Mouse (Mus musculus) hindbrain, postnatal 0 days (tissue): ENCODE measurements around the gene Prickle2. TPM values are rescaled to one million over a fixed set of nuclear protein-coding genes. Genes with fewer than 3 reads are reported as not detected.
A peak's percentile ranks its signal among the peaks of the same experiment; 100 is the strongest.

Experiments used
- ATAC-seq: fragments of 200-750 bp; cut with Nextera tagmentation; 2 replicates; pipeline ENCODE4 v1.8.0; 2017; ENCODE audit warnings: mild to moderate bottlenecking, moderate TSS enrichment, moderate library complexity
- DNase-seq: peaks from one replicate; pipeline ENCODE4 v3.0.0-alpha.2; 2015; ENCODE audit warnings: low spot score
- H3K27ac ChIP-seq: fragments of 300-500 bp; sonication (generic); 2 replicates; pipeline ENCODE4 v1.5.1; 2014; ENCODE audit warnings: mild to moderate bottlenecking
- H3K27me3 ChIP-seq: fragments of 300-500 bp; sonication (generic); 2 replicates; pipeline ENCODE4 v1.6.1; 2014; ENCODE audit warnings: low read length, mixed read lengths; ENCODE audit not compliant: insufficient read depth
- H3K36me3 ChIP-seq: fragments of 300-500 bp; sonication (generic); 2 replicates; pipeline ENCODE4 v1.6.1; 2014; ENCODE audit warnings: low read length, mixed read lengths; ENCODE audit not compliant: insufficient read depth
- H3K4me1 ChIP-seq: fragments of 300-500 bp; sonication (generic); 2 replicates; pipeline ENCODE4 v1.6.1; 2014; ENCODE audit warnings: antibody characterized with exemption, low read length, mixed read lengths; ENCODE audit not compliant: insufficient read depth
- H3K4me2 ChIP-seq: fragments of 300-500 bp; sonication (generic); 2 replicates; pipeline ENCODE4 v1.6.1; 2014; ENCODE audit warnings: low read depth, mild to moderate bottlenecking, low read length, moderate library complexity, mixed read lengths
- H3K4me3 ChIP-seq: fragments of 300-500 bp; sonication (generic); 2 replicates; pipeline ENCODE4 v1.5.1; 2014; ENCODE audit warnings: low read length
- H3K9ac ChIP-seq: fragments of 300-500 bp; sonication (generic); replicated peaks from 2 replicates; pipeline ENCODE4 v1.6.1; 2014; ENCODE audit warnings: mild to moderate bottlenecking, low read length, moderate library complexity, mixed read lengths
- H3K9me3 ChIP-seq: fragments of 300-500 bp; sonication (generic); 2 replicates; pipeline ENCODE4 v1.6.1; 2016; ENCODE audit warnings: low read length, mixed read lengths
- CTCF ChIP-seq: IDR thresholded peaks from 2 replicates; pipeline ENCODE4 v1.5.1; 2016; ENCODE audit warnings: antibody characterized with exemption, control low read depth, low read depth
- WGBS: fragments of 180-500 bp; shearing (Covaris S2); extraction: QIAGEN DNeasy Blood & Tissue Kit; methylation state at CpG from one replicate; pipeline ENCODE4 v1.1.7; 2014; 5-methylcytosine and 5-hydroxymethylcytosine counted together
- polyA plus RNA-seq: library from polyadenylated mRNA; unstranded; fragments of >200 nt; fragmentation: Nextera tagmentation; extraction: Ambion mirVana; gene quantifications from 2 replicates; pipeline ENCODE4 v1.2.1, GENCODE M21; 2015
- total RNA-seq: library from RNA; depleted of rRNA; stranded (reverse); fragments of >200 nt; gene quantifications from 2 replicates; pipeline ENCODE4 v1.2.3, GENCODE M21; 2014

The Prickle2 gene
- total and polyA plus RNA-seq, 2 experiments from 2014 or later, result 11.3 to 38.7 TPM

- no peak for ATAC-seq
- no peak for TF ChIP-seq CTCF
These were observed 160.8 kb downstream of the Prickle2 start for GRCm38 (mm10) chr6:92545204-92545603.

GRCm38 (mm10) chr6:92543825-92544224 is 162.1 kb downstream of the Prickle2 start:
- ATAC-seq, result no peak
- Histone ChIP-seq H3K27me3 (no peaks in the 10 kb centered on the region), H3K36me3 (no peaks in the 10 kb centered on the region), H3K27ac (no peak overlapping the region), H3K9me3 (no peaks in the 10 kb centered on the region), H3K4me1 (no peaks in the 10 kb centered on the region), H3K4me2 (no peak overlapping the region), H3K4me3 (no peak overlapping the region), H3K9ac (no peak overlapping the region)
- 86% methylated on average over 4 of the region's 4 CpGs for WGBS
- no peak for DNase-seq
- no peak for TF ChIP-seq CTCF

More at GRCm38 (mm10) chr6:92545204-92545603, 160.8 kb downstream of the Prickle2 start:
- no peak overlapping the region for H3K4me2 ChIP-seq
- H3K4me1 ChIP-seq, result no peaks in the 10 kb centered on the region
- no peak overlapping the region for H3K4me3 ChIP-seq
- H3K36me3 ChIP-seq, result no peaks in the 10 kb centered on the region
- H3K27ac ChIP-seq, result no peak overlapping the region
- no peaks in the 10 kb centered on the region for H3K9me3 ChIP-seq
- H3K9ac ChIP-seq, result no peak overlapping the region
- DNase-seq, result no peak
- WGBS, result 83% methylated on average over 2 of the region's 2 CpGs
- no peaks in the 10 kb centered on the region for H3K27me3 ChIP-seq

GRCm38 (mm10) chr6:92542402-92543101 is 163.4 kb downstream of the Prickle2 start:
- 65% methylated on average over 5 of the region's 5 CpGs for WGBS
- Histone ChIP-seq H3K27me3 (no peaks in the 10 kb centered on the region), H3K4me3 (no peak overlapping the region), H3K27ac (no peak overlapping the region), H3K36me3 (no peaks in the 10 kb centered on the region), H3K4me2 (no peak overlapping the region), H3K4me1 (no peaks in the 10 kb centered on the region), H3K9ac (no peak overlapping the region), H3K9me3 (no peaks in the 10 kb centered on the region)
- no peak for ATAC-seq
- no peak for TF ChIP-seq CTCF
- no peak for DNase-seq

GRCm38 (mm10) chr6:92534226-92535031 is 171.5 kb downstream of the Prickle2 start:
- peak overlapping the region; percentile 38 for H3K4me3 ChIP-seq
- no peaks in the 10 kb centered on the region for H3K36me3 ChIP-seq
- DNase-seq (peak; percentile 64), ATAC-seq (peak; percentile 90)
- TF ChIP-seq CTCF, result peak; percentile 25; the same call in 1 of the 2 replicates
- 16% methylated on average over 11 of the region's 11 CpGs for WGBS
- peak overlapping the region; percentile 45 for H3K9ac ChIP-seq
- H3K4me2 ChIP-seq, result peak overlapping the region; percentile 66
- H3K27me3 ChIP-seq, result no peaks in the 10 kb centered on the region
- peak overlapping the region; percentile 45; the same call in 1 of the 2 replicates for H3K27ac ChIP-seq
- 0 out of 2 replicates have a peak, but pooled peaks cover 5% of the 10 kb centered on the region for H3K4me1 ChIP-seq
- H3K9me3 ChIP-seq, result no peaks in the 10 kb centered on the region

GRCm38 (mm10) chr6:92533306-92534063 is 172.5 kb downstream of the Prickle2 start:
- H3K36me3 ChIP-seq, result no peaks in the 10 kb centered on the region
- WGBS, result 70% methylated on average over 8 of the region's 8 CpGs
- TF ChIP-seq CTCF, result no peak
- 0 out of 2 replicates have a peak, but pooled peaks cover 5% of the 10 kb centered on the region for H3K4me1 ChIP-seq
- peak overlapping the region; percentile 66 for H3K4me2 ChIP-seq
- no peaks in the 10 kb centered on the region for H3K27me3 ChIP-seq
- H3K27ac ChIP-seq, result no peak overlapping the region
- no peaks in the 10 kb centered on the region for H3K9me3 ChIP-seq
- no peak for ATAC-seq
- DNase-seq, result no peak
- H3K4me3 ChIP-seq, result 0 out of 2 replicates have a peak overlapping the region, but pooled peaks have one; percentile 1
- H3K9ac ChIP-seq, result 0 out of 2 replicates have a peak overlapping the region, but pooled peaks have one; percentile 6

GRCm38 (mm10) chr6:92532896-92533295 is 173.1 kb downstream of the Prickle2 start:
- Histone ChIP-seq H3K36me3 (no peaks in the 10 kb centered on the region), H3K4me1 (0 out of 2 replicates have a peak, but pooled peaks cover 5% of the 10 kb centered on the region), H3K9me3 (no peaks in the 10 kb centered on the region), H3K27me3 (no peaks in the 10 kb centered on the region), H3K9ac (no peak overlapping the region), H3K27ac (no peak overlapping the region), H3K4me2 (peak overlapping the region; percentile 66; the same call in 1 of the 2 replicates), H3K4me3 (no peak overlapping the region)
- 57% methylated on average over 3 of the region's 3 CpGs for WGBS
- DNase-seq (no peak), ATAC-seq (no peak)
- no peak for TF ChIP-seq CTCF
